Mouse (Mus musculus): ENCODE measurements around the gene Tnfrsf26.

DNA sequence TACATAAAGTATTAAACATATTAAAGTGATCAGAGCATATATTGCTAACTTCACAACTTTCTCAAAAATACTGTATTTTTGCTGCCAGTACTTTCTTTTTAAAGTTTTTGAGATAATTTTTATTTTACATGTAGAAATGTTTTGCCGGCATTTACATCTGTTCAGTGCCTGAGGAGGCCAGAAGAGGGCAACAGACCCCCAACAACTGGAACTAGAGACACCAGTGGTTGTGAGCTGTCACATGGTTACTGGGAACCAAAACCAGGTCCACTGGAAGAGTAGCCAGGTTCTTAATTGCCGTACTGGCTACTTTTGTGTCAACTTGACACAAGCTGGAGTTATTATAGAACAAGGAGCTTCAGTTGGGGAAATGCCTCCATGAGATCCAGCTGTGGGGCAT lies 26.8 kb downstream of the Tnfrsf26 start:
- 0 out of 2 replicates have a peak, but pooled peaks have one; percentile 11 for TF ChIP-seq CTCF (IDR thresholded peaks at IDR 0.05; ENCODE audit: low read depth)
- TF ChIP-seq EP300 (IDR thresholded peaks at IDR 0.05; ENCODE audit: low read depth), result no peak
